Mouse (Mus musculus): ENCODE measurements around the gene Tmem54. TPM values are rescaled to one million over a fixed set of nuclear protein-coding genes. Genes with fewer than 3 reads are reported as not detected.

The Tmem54 gene
- polyA plus RNA-seq, 1 experiment from 2014 or later, result 14.5 TPM

DNA sequence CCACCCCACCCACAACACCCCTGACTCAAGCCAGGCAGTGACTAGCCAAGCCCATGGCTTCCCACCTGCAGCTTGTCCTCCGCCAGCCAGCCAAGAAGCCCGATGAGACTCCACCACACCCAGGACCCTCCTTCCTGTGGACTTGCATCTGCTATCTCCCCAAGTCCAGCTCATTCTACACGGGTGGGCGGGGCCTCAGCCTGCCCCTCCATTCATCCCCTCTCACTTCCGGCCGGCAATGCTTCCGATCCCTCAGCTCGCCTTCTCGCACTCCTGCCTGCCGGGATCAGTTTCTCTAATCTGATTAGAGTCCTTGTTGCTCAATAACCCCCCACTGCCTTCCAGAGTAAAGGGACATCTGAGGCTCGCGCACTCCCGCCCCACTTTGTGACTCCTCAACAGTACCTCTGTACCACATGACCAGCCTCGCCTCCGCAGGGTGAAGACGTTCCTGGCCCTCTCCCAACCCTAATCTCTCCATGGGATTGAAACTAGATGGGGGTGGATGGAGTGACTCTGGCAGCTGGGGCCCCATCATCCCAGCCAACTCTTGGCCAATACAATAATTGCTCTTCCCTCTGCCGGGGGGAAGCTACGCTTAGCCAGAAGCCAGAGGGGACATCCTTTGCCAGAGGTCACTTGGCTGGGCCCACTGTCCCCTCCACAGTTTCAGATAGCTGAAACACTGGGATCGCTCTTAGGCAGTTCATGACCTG lies 20.5 kb downstream of the Tmem54 start:
- H3K4me1 ChIP-seq (ENCODE audit: insufficient read depth, low read length), result peaks cover 40% of the 10 kb centered on the region
- H3K4me3 ChIP-seq (ENCODE audit: low read length), result peak overlapping the region; percentile 12; the same call in 1 of the 2 replicates
- H3K36me3 ChIP-seq (ENCODE audit: insufficient read depth, low read length), result no peaks in the 10 kb centered on the region
- peak overlapping the region; percentile 38 for H3K4me2 ChIP-seq (replicated peaks; ENCODE audit: low read depth, low read length)
- ATAC-seq (ENCODE audit: low FRiP score, low TSS enrichment), result no peak
- H3K27me3 ChIP-seq (ENCODE audit: insufficient read depth, low read length), result peaks cover 20% of the 10 kb centered on the region
- WGBS, result 22% methylated on average over 19 of the region's 19 CpGs
- no peak overlapping the region for H3K27ac ChIP-seq (ENCODE audit: low read length)
- no peaks in the 10 kb centered on the region for H3K9me3 ChIP-seq (ENCODE audit: low read length)
- H3K9ac ChIP-seq (replicated peaks; ENCODE audit: low read length), result no peak overlapping the region; the same call in 1 of the 2 replicates

- H3K9me3 ChIP-seq (ENCODE audit: low read length), result no peaks in the 10 kb centered on the region
- ATAC-seq (ENCODE audit: low FRiP score, low TSS enrichment), result no peak
- no peak overlapping the region for H3K4me2 ChIP-seq (replicated peaks; ENCODE audit: low read depth, low read length)
- peaks cover 37% of the 10 kb centered on the region for H3K4me1 ChIP-seq (ENCODE audit: insufficient read depth, low read length)
- no peaks in the 10 kb centered on the region for H3K36me3 ChIP-seq (ENCODE audit: insufficient read depth, low read length)
- 54% methylated on average over 13 of the region's 13 CpGs for WGBS
- H3K4me3 ChIP-seq (ENCODE audit: low read length), result no peak overlapping the region
- H3K27ac ChIP-seq (ENCODE audit: low read length), result no peak overlapping the region
- no peak overlapping the region for H3K9ac ChIP-seq (replicated peaks; ENCODE audit: low read length)
- H3K27me3 ChIP-seq (ENCODE audit: insufficient read depth, low read length), result 0 out of 2 replicates have a peak, but pooled peaks cover under 1% of the 10 kb centered on the region
These were observed 23.4 kb downstream of the Tmem54 start for GRCm38 (mm10) chr4:129128582-129129338.

DNA sequence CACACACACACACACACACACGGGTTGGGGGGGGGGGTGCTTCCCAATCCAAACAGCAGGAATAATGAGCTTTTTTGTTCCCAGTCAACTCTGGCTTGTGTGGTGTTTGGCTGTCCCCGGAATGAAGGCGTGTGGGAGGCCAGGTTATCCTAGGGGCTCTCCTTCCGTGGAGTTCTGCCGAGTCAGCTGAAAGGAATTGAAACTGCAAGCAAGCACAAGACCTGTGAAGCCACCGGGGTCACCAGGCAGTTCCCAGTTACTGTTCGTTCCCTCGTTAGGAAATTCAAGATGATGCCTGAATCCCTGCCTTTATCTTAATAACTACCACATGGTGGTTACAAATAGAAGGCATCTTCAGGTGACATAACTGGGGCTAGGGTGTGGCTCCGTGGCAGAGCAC lies 24.0 kb downstream of the Tmem54 start:
- H3K4me1 ChIP-seq (ENCODE audit: insufficient read depth, low read length), result peaks cover 37% of the 10 kb centered on the region
- H3K9ac ChIP-seq (replicated peaks; ENCODE audit: low read length), result no peak overlapping the region
- WGBS, result 17% methylated on average over 9 of the region's 9 CpGs
- no peaks in the 10 kb centered on the region for H3K27me3 ChIP-seq (ENCODE audit: insufficient read depth, low read length)
- H3K36me3 ChIP-seq (ENCODE audit: insufficient read depth, low read length), result no peaks in the 10 kb centered on the region
- H3K27ac ChIP-seq (ENCODE audit: low read length), result peak overlapping the region; percentile 34; the same call in 1 of the 2 replicates
- no peak overlapping the region for H3K4me3 ChIP-seq (ENCODE audit: low read length)
- no peaks in the 10 kb centered on the region for H3K9me3 ChIP-seq (ENCODE audit: low read length)
- no peak for ATAC-seq (ENCODE audit: low FRiP score, low TSS enrichment)
- H3K4me2 ChIP-seq (replicated peaks; ENCODE audit: low read depth, low read length), result no peak overlapping the region

DNA sequence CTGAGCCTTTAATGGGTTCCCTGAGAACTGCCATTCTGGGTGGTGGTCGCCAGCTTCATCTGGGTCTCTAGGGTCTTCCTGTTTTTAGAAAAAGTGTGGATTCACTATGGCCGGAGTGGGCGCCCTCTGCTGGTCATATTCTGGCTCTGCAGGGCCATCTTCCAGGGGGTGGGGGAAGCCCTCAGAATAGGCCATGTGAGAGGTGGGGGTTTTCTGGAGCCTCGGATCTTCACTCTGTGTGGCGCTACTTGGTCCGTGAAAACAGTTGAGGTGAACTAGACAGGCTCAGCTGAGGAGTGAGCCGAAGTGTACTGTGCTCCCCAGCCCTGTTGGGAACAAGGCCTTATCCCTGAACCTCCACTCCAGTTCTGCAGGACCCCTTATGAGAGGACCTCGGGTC lies 24.8 kb downstream of the Tmem54 start:
- peaks cover under 1% of the 10 kb centered on the region; the same call in 1 of the 2 replicates for H3K27me3 ChIP-seq (ENCODE audit: insufficient read depth, low read length)
- H3K4me3 ChIP-seq (ENCODE audit: low read length), result peak overlapping the region; percentile 46
- WGBS, result 3% methylated on average over 8 of the region's 8 CpGs
- no peaks in the 10 kb centered on the region for H3K9me3 ChIP-seq (ENCODE audit: low read length)
- peaks cover 40% of the 10 kb centered on the region for H3K4me1 ChIP-seq (ENCODE audit: insufficient read depth, low read length)
- peak overlapping the region; percentile 81 for H3K27ac ChIP-seq (ENCODE audit: low read length)
- H3K9ac ChIP-seq (replicated peaks; ENCODE audit: low read length), result peak overlapping the region; percentile 48; the same call in 1 of the 2 replicates
- peak overlapping the region; percentile 55 for H3K4me2 ChIP-seq (replicated peaks; ENCODE audit: low read depth, low read length)
- no peaks in the 10 kb centered on the region for H3K36me3 ChIP-seq (ENCODE audit: insufficient read depth, low read length)
- ATAC-seq (ENCODE audit: low FRiP score, low TSS enrichment), result peak; percentile 47

DNA sequence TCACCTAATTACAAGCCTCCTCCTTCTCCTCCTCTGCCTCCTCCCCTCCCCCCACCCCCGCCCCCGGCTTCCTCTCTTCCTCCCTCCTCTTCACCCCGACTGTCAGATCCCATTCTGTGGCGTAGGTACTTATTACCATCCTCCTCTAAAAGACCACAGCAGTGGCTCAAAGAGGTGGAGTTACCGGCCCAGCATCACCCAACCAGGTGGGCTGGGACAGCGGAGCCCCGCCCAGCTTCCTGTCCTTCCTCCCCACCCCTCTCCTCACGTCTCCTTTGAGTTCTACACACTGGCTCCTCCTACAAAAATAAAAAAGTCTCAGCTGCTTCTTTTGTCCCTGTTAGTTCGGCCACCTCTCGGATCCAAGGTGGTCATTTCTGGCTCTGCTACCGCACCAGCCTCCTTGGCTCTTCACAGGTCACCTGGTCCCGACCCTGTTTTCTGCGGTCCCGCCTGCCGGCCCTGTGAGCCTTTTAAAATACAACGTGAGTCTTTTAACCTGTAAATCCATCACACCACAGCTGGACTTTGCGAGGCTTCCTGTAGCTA lies 25.5 kb downstream of the Tmem54 start:
- H3K9ac ChIP-seq (replicated peaks; ENCODE audit: low read length), result peak overlapping the region; percentile 48
- WGBS, result under 1% methylated on average over 14 of the region's 17 CpGs
- H3K4me1 ChIP-seq (ENCODE audit: insufficient read depth, low read length), result peaks cover 36% of the 10 kb centered on the region
- peak overlapping the region; percentile 46 for H3K4me3 ChIP-seq (ENCODE audit: low read length)
- H3K27me3 ChIP-seq (ENCODE audit: insufficient read depth, low read length), result peaks cover 7% of the 10 kb centered on the region; the same call in 1 of the 2 replicates
- H3K36me3 ChIP-seq (ENCODE audit: insufficient read depth, low read length), result no peaks in the 10 kb centered on the region
- H3K27ac ChIP-seq (ENCODE audit: low read length), result peak overlapping the region; percentile 81
- H3K9me3 ChIP-seq (ENCODE audit: low read length), result no peaks in the 10 kb centered on the region
- ATAC-seq (ENCODE audit: low FRiP score, low TSS enrichment), result peak; percentile 81
- peak overlapping the region; percentile 55 for H3K4me2 ChIP-seq (replicated peaks; ENCODE audit: low read depth, low read length)

GRCm38 (mm10) chr4:129134799-129135585 lies 29.6 kb downstream of the Tmem54 start:
- H3K27ac ChIP-seq (ENCODE audit: low read length), result no peak overlapping the region
- no peak for ATAC-seq (ENCODE audit: low FRiP score, low TSS enrichment)
- H3K36me3 ChIP-seq (ENCODE audit: insufficient read depth, low read length), result no peaks in the 10 kb centered on the region
- no peaks in the 10 kb centered on the region for H3K9me3 ChIP-seq (ENCODE audit: low read length)
- H3K4me3 ChIP-seq (ENCODE audit: low read length), result no peak overlapping the region
- peak overlapping the region; percentile 46 for H3K4me2 ChIP-seq (replicated peaks; ENCODE audit: low read depth, low read length)
- WGBS, result 8% methylated on average over 15 of the region's 15 CpGs
- H3K9ac ChIP-seq (replicated peaks; ENCODE audit: low read length), result peak overlapping the region; percentile 37
- peaks cover 39% of the 10 kb centered on the region for H3K4me1 ChIP-seq (ENCODE audit: insufficient read depth, low read length)
- H3K27me3 ChIP-seq (ENCODE audit: insufficient read depth, low read length), result peaks cover 9% of the 10 kb centered on the region; the same call in 1 of the 2 replicates

- Histone ChIP-seq H3K9me3 (ENCODE audit: low read length) (no peaks in the 10 kb centered on the region), H3K27ac (ENCODE audit: low read length) (no peak overlapping the region), H3K4me1 (ENCODE audit: insufficient read depth, low read length) (peaks cover 37% of the 10 kb centered on the region), H3K4me2 (replicated peaks; ENCODE audit: low read depth, low read length) (no peak overlapping the region), H3K27me3 (ENCODE audit: insufficient read depth, low read length) (peaks cover 9% of the 10 kb centered on the region; the same call in 1 of the 2 replicates), H3K4me3 (ENCODE audit: low read length) (no peak overlapping the region), H3K36me3 (ENCODE audit: insufficient read depth, low read length) (no peaks in the 10 kb centered on the region), H3K9ac (replicated peaks; ENCODE audit: low read length) (no peak overlapping the region)
- no peak for ATAC-seq (ENCODE audit: low FRiP score, low TSS enrichment)
- WGBS, result 47% methylated on average over 2 of the region's 2 CpGs
These were observed 30.3 kb downstream of the Tmem54 start for GRCm38 (mm10) chr4:129135637-129136036.

DNA sequence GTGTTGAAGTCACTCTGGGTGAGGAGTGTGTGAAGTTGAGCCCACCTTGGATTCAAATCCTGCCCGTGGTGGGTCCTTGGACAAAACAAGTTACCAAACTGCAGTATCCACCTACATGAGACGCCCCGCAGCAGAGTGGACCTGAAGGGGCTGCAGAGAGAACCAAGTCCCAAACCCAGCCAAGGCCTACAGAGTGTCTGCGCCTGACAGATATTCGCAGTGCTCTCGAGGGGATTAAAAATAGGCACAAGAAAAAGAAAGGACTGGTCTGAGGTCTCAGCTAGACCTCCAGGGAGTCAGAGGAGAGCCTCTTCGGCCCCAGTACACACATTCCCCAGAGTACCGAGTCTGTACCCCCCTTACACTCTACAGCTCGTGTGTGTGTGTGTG lies 30.8 kb downstream of the Tmem54 start:
- Histone ChIP-seq H3K9ac (replicated peaks; ENCODE audit: low read length) (peak overlapping the region; percentile 76), H3K4me2 (replicated peaks; ENCODE audit: low read depth, low read length) (peak overlapping the region; percentile 98), H3K27me3 (ENCODE audit: insufficient read depth, low read length) (peaks cover 9% of the 10 kb centered on the region; the same call in 1 of the 2 replicates), H3K4me1 (ENCODE audit: insufficient read depth, low read length) (peaks cover 32% of the 10 kb centered on the region), H3K9me3 (ENCODE audit: low read length) (no peaks in the 10 kb centered on the region), H3K27ac (ENCODE audit: low read length) (no peak overlapping the region), H3K36me3 (ENCODE audit: insufficient read depth, low read length) (no peaks in the 10 kb centered on the region), H3K4me3 (ENCODE audit: low read length) (peak overlapping the region; percentile 62)
- ATAC-seq (ENCODE audit: low FRiP score, low TSS enrichment), result no peak
- 37% methylated on average over 9 of the region's 9 CpGs for WGBS

All from kidney, embryonic 16.5 days (tissue).